Mouse (Mus musculus) CD4-positive, CD25-positive, alpha-beta regulatory T cell (primary cell): Measurements from ENCODE around the gene Fbxw10. TPM values are rescaled to one million over a fixed set of nuclear protein-coding genes. Genes with fewer than 3 reads are reported as not detected.

Experiments used
- polyA plus RNA-seq: library from polyadenylated mRNA; unstranded; fragments of 100-300 nt; shearing (Covaris generic); gene quantifications from one replicate; pipeline ENCODE4 v1.2.1, GENCODE M21; 2017

The Fbxw10 gene
- polyA plus RNA-seq = 4.5 TPM

GRCm38 (mm10) chr11:62846961-62847654 is at the start of gene Fbxw10:
Gene Fbxw10 (plus strand): TSS chr11:62847069.

GRCm38 (mm10) chr11:62820059-62820541 is 26.8 kb upstream of the Fbxw10 start, which contains the start of gene Trim16:
Gene Trim16 (plus strand): TSS chr11:62820231.

GRCm38 (mm10) chr11:62879220-62880048 is 32.6 kb downstream of the Fbxw10 start, which contains the start of gene Tvp23b:
Gene Tvp23b (plus strand): TSS chr11:62879455.

Other genes with a start within 250 kb of the Fbxw10 start
- 4.2 TPM for gene Lrrc75a, start 198.5 kb upstream of the Fbxw10 start, polyA plus RNA-seq
- gene Mmgt2, start 198.4 kb upstream of the Fbxw10 start, polyA plus RNA-seq = 44.2 TPM
- 26.8 TPM for gene Zfp287, start 115.2 kb upstream of the Fbxw10 start, polyA plus RNA-seq
- not detected for gene Gm10428, start 94.0 kb upstream of the Fbxw10 start, polyA plus RNA-seq
- gene Zfp286, start 57.6 kb upstream of the Fbxw10 start, polyA plus RNA-seq = 4.2 TPM
- 1.7 TPM for gene Trim16, start 26.8 kb upstream of the Fbxw10 start, polyA plus RNA-seq
- 47.5 TPM for gene Tvp23b, start 32.4 kb downstream of the Fbxw10 start, polyA plus RNA-seq
- gene Cdrt4, start 104.1 kb downstream of the Fbxw10 start, polyA plus RNA-seq = not detected
- gene Tekt3, start 214.6 kb downstream of the Fbxw10 start, polyA plus RNA-seq = not detected